Mouse (Mus musculus) frontal cortex, postnatal 14 days (tissue): Measurements from ENCODE around the gene Lsm4.

Source experiments
- DNase-seq, 2 experiments: peaks; one replicate each; pipeline ENCODE4 v3.0.0; 2022; ENCODE audit warnings: low spot score in 2 of 2

Gene Lsm4

GRCm38 (mm10) chr8:70649324-70649723, 23.7 kb upstream of the Lsm4 start:
- no peak for DNase-seq

- DNase-seq = no peak
These were observed 22.7 kb upstream of the Lsm4 start for GRCm38 (mm10) chr8:70650351-70650750.

- DNase-seq = no peak
These were observed 19.8 kb upstream of the Lsm4 start for GRCm38 (mm10) chr8:70653226-70653625.

- no peak for DNase-seq
These were observed 18.9 kb upstream of the Lsm4 start for GRCm38 (mm10) chr8:70654121-70654520.

- no peak for DNase-seq
These were observed 17.6 kb upstream of the Lsm4 start for GRCm38 (mm10) chr8:70655469-70655868.

GRCm38 (mm10) chr8:70656193-70656790, 16.8 kb upstream of the Lsm4 start:
- DNase-seq = no peak

GRCm38 (mm10) chr8:70657214-70657613, 15.8 kb upstream of the Lsm4 start:
- no peak for DNase-seq

- DNase-seq = no peak
These were observed 15.3 kb upstream of the Lsm4 start for GRCm38 (mm10) chr8:70657739-70658138.

GRCm38 (mm10) chr8:70658897-70659603, 14.0 kb upstream of the Lsm4 start:
- no peak for DNase-seq

- peak; percentile 69 to 73 for DNase-seq
These were observed 13.3 kb upstream of the Lsm4 start for GRCm38 (mm10) chr8:70659604-70660272.

- DNase-seq = no peak
These were observed 12.7 kb upstream of the Lsm4 start, which contains the start of gene Pgpep1 for GRCm38 (mm10) chr8:70660273-70660725. Pgpep1 (minus strand) TSS chr8:70660388.

- no peak for DNase-seq
These were observed 9.4 kb upstream of the Lsm4 start for GRCm38 (mm10) chr8:70663691-70664090.

- DNase-seq = no peak
These were observed 8.4 kb upstream of the Lsm4 start for GRCm38 (mm10) chr8:70664631-70665030.

- no peak for DNase-seq
These were observed 7.4 kb upstream of the Lsm4 start for GRCm38 (mm10) chr8:70665599-70665998.

- no peak for DNase-seq
These were observed 6.0 kb upstream of the Lsm4 start for GRCm38 (mm10) chr8:70667071-70667470.

- no peak for DNase-seq
These were observed 1.3 kb upstream of the Lsm4 start for GRCm38 (mm10) chr8:70671615-70672324.

- no peak for DNase-seq
These were observed 546 bp upstream of the Lsm4 start for GRCm38 (mm10) chr8:70672325-70673078.

GRCm38 (mm10) chr8:70674109-70674508, 1.1 kb downstream of the Lsm4 start:
- no peak for DNase-seq

GRCm38 (mm10) chr8:70674716-70675115, 1.7 kb downstream of the Lsm4 start:
- no peak for DNase-seq

- DNase-seq = no peak
These were observed 2.3 kb downstream of the Lsm4 start for GRCm38 (mm10) chr8:70675336-70675735.

GRCm38 (mm10) chr8:70677451-70678080, 4.5 kb downstream of the Lsm4 start:
- DNase-seq = no peak
